Mouse (Mus musculus) liver, adult 2 months (tissue): ENCODE data around the gene Nf1.

ENCODE experiments used
- CTCF ChIP-seq: fragments of 200-500 bp; IDR thresholded peaks from 2 replicates; pipeline ENCODE4 v1.5.1; 2011; ENCODE audit warnings: low read depth, low read length, control low read depth
- POLR2A ChIP-seq: fragments of 200-500 bp; IDR thresholded peaks from 2 replicates; pipeline ENCODE4 v1.6.1; 2011; ENCODE audit warnings: low read length, control low read depth; ENCODE audit not compliant: insufficient read depth; ENCODE audit errors: extremely low read depth

DNA sequence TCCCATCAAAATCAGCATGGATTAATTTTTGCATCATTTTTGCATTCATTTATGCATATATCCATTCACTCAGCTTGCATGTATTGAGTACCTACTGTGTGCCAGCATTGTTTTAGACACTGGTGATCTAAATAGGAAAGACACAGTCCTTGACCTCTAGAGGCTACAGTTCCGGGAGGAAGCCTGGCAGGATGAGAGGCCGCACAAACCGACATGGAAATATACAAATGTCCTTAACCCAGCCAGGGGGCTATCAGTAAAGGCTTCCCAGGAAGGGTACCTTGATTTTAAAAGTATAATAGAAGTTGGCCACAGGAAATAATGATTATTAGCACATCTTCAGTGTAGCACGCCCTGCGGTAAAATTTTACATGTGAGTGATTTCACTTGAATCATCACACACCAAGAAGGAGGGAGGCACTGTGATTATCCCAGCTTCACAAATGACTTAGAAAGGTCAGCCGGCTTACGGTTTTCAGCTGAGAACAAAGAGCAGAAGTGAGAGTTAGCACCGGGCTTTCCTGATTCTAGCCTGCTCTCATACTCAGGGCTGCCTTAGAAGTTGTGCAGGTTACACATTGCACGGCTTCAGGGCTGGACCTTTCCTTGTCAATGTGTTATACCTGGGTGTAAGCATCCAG lies 31.8 kb upstream of the Nf1 start:
- TF ChIP-seq CTCF = no peak
- TF ChIP-seq POLR2A = no peak
